Mouse (Mus musculus): ENCODE measurements around the gene Acvr2b.

GRCm38 (mm10) chr9:119477754-119478153 lies 75.8 kb downstream of the Acvr2b start:
- TF ChIP-seq CTCF (IDR thresholded peaks at IDR 0.05; ENCODE audit: extremely low read depth, insufficient read length, insufficient replicate concordance, low read depth, low read length) (no peak), POLR2A (IDR thresholded peaks at IDR 0.05; ENCODE audit: low read depth, low read length) (no peak)

Data from small intestine, adult 2 months (tissue).